Mouse (Mus musculus) spleen, postnatal 4 days (tissue): ENCODE data around the gene Irx3.

Experiments
- DNase-seq, 2 experiments: peaks; one replicate each; pipeline ENCODE4 v3.0.0; 2022; ENCODE audit warnings: low spot score in 2 of 2

Gene Irx3

GRCm38 (mm10) chr8:91801839-91802238, at the start of gene Irx3:
Gene Irx3 (minus strand): TSS chr8:91802067.
- DNase-seq, result no peak

- no peak for DNase-seq
These were observed 49.5 kb upstream of the Irx3 start for GRCm38 (mm10) chr8:91851359-91851758.

GRCm38 (mm10) chr8:91849984-91850383, 48.1 kb upstream of the Irx3 start:
- no peak for DNase-seq

GRCm38 (mm10) chr8:91849529-91849928, 47.7 kb upstream of the Irx3 start:
- no peak for DNase-seq

- no peak for DNase-seq
These were observed 43.8 kb upstream of the Irx3 start for GRCm38 (mm10) chr8:91845641-91846040.

GRCm38 (mm10) chr8:91837131-91837530, 35.3 kb upstream of the Irx3 start:
- DNase-seq, result no peak

- no peak for DNase-seq
These were observed 34.8 kb upstream of the Irx3 start for GRCm38 (mm10) chr8:91836685-91837084.

GRCm38 (mm10) chr8:91827661-91828060, 25.8 kb upstream of the Irx3 start:
- DNase-seq, result no peak

- no peak for DNase-seq
These were observed 25.3 kb upstream of the Irx3 start for GRCm38 (mm10) chr8:91827192-91827591.

- DNase-seq, result no peak
These were observed 21.5 kb upstream of the Irx3 start for GRCm38 (mm10) chr8:91823357-91823756.

- DNase-seq, result no peak
These were observed 20.9 kb upstream of the Irx3 start for GRCm38 (mm10) chr8:91822746-91823145.

GRCm38 (mm10) chr8:91821976-91822375, 20.1 kb upstream of the Irx3 start:
- DNase-seq, result no peak

GRCm38 (mm10) chr8:91819778-91820177, 17.9 kb upstream of the Irx3 start:
- no peak for DNase-seq

GRCm38 (mm10) chr8:91818784-91819183, 16.9 kb upstream of the Irx3 start:
- DNase-seq, result no peak

- no peak for DNase-seq
These were observed 12.2 kb upstream of the Irx3 start for GRCm38 (mm10) chr8:91814106-91814505.

GRCm38 (mm10) chr8:91806720-91807241, 4.9 kb upstream of the Irx3 start:
- no peak for DNase-seq

GRCm38 (mm10) chr8:91806084-91806719, 4.3 kb upstream of the Irx3 start:
- DNase-seq, result no peak

GRCm38 (mm10) chr8:91805254-91805671, 3.4 kb upstream of the Irx3 start:
- DNase-seq, result no peak

- DNase-seq, result no peak
These were observed 2.8 kb upstream of the Irx3 start for GRCm38 (mm10) chr8:91804403-91805253.

- no peak for DNase-seq
These were observed 1.9 kb upstream of the Irx3 start for GRCm38 (mm10) chr8:91803515-91804402.

GRCm38 (mm10) chr8:91802401-91803322, 795 bp upstream of the Irx3 start:
- no peak for DNase-seq
